Comparison of ENCODE assay signal across 14 mouse cellular contexts in the genomic region with DNA sequence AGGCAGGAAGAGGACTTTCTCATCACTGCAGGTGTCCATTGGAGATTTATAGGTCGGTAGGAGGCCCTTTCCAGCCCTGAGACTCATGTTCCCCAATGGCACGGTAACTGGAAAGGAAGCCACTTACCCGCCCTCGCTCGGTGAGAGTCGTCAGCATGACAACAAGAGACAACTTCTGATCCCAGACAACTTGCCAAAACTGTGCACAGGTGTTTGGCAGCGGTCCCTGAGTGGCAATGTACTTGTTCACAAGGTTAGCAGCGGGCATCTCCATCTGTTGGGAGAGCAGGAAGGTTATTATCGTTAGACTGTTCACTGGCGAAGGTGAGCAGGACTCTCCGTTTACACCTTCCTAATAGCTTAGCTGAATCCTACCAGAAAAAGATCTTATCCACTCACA.
DNase-seq lines count a peak whose midpoint lies in the region; ATAC-seq and TF ChIP-seq lines count a peak whose summit lies in the region.
"Had no signal": no experiment of that assay in that cellular context is flagged by ENCODE, and none has a peak within 500 bp of the region (broad histone marks: within the 10 kb centered on the region; RNA-seq: fewer than 3 reads in every experiment).

No protein-coding gene starts in this region.

- no peak overlapping the region for H3K27ac ChIP-seq in hindbrain, postnatal 0 days
- no peak overlapping the region for H3K27ac ChIP-seq in hindbrain, embryonic 13.5 days
- H3K27ac ChIP-seq: forebrain, embryonic 12.5 days; midbrain, embryonic 12.5 days had no signal

- no peak overlapping the region for H3K9ac ChIP-seq in hindbrain, postnatal 0 days (replicated peaks; ENCODE audit: low read length)
- H3K9ac ChIP-seq in hindbrain, embryonic 13.5 days: no peak overlapping the region
- H3K9ac ChIP-seq: forebrain, embryonic 12.5 days; midbrain, embryonic 12.5 days had no signal

- no peak for ATAC-seq in hindbrain, postnatal 0 days
- no peak for ATAC-seq in hindbrain, embryonic 13.5 days (ENCODE audit: low FRiP score)
- ATAC-seq: hindbrain, embryonic 16.5 days had no signal

- H3K4me2 ChIP-seq in hindbrain, postnatal 0 days (ENCODE audit: low read depth, low read length): no peak overlapping the region
- H3K4me2 ChIP-seq in hindbrain, embryonic 13.5 days: no peak overlapping the region
- H3K4me2 ChIP-seq: forebrain, embryonic 12.5 days; midbrain, embryonic 12.5 days had no signal

- H3K4me3 ChIP-seq in hindbrain, postnatal 0 days (ENCODE audit: low read length): no peak overlapping the region
- no peak overlapping the region for H3K4me3 ChIP-seq in hindbrain, embryonic 13.5 days
- H3K4me3 ChIP-seq: forebrain, embryonic 12.5 days; midbrain, embryonic 12.5 days had no signal

- TF ChIP-seq CTCF in hindbrain, postnatal 0 days (IDR thresholded peaks at IDR 0.05; ENCODE audit: low read depth): no peak
- no peak for TF ChIP-seq CTCF in brain, embryonic 14.5 days (IDR thresholded peaks at IDR 0.05; ENCODE audit: borderline replicate concordance, extremely low read depth, insufficient read depth, insufficient read length)

- no peaks in the 10 kb centered on the region; the same call in 1 of the 2 replicates for H3K36me3 ChIP-seq in hindbrain, postnatal 0 days (ENCODE audit: insufficient read depth, low read length)
- 0 out of 2 replicates have a peak, but pooled peaks cover under 1% of the 10 kb centered on the region for H3K36me3 ChIP-seq in hindbrain, embryonic 13.5 days
- H3K36me3 ChIP-seq: forebrain, embryonic 12.5 days; midbrain, embryonic 12.5 days had no signal

- WGBS in hindbrain, postnatal 0 days: 60% methylated on average over 11 of the region's 11 CpGs
- 83% methylated on average over 11 of the region's 11 CpGs for WGBS in hindbrain, embryonic 13.5 days

- no peaks in the 10 kb centered on the region for H3K9me3 ChIP-seq in hindbrain, postnatal 0 days (ENCODE audit: low read length)
- no peaks in the 10 kb centered on the region for H3K9me3 ChIP-seq in hindbrain, embryonic 13.5 days
- H3K9me3 ChIP-seq: forebrain, embryonic 12.5 days; midbrain, embryonic 12.5 days had no signal

- peak; percentile 70 for DNase-seq in hindbrain, postnatal 0 days (ENCODE audit: low spot score)
- peak; percentile 59 for DNase-seq in brain, embryonic 14.5 days (ENCODE audit: low read depth)
- peak; percentile 39 for DNase-seq in cerebellum, adult 9-10 months
- peak; percentile 63 for DNase-seq in gastrocnemius, postnatal 10 days
- no peak for DNase-seq in spleen, postnatal 36 days (ENCODE audit: low spot score in 2 of 2)
- DNase-seq in right cerebral cortex, postnatal 4 days: no peak
- DNase-seq: heart, adult 11 months; kidney, adult 8-10 months; kidney, postnatal 4 days; thymus, postnatal 4 days had no signal

- H3K4me1 ChIP-seq in hindbrain, postnatal 0 days (ENCODE audit: insufficient read depth, low read length): no peaks in the 10 kb centered on the region
- no peaks in the 10 kb centered on the region for H3K4me1 ChIP-seq in hindbrain, embryonic 13.5 days (replicated peaks)
- H3K4me1 ChIP-seq: midbrain, embryonic 12.5 days had no signal

- TF ChIP-seq POLR2A in brain, embryonic 14.5 days (IDR thresholded peaks at IDR 0.05; ENCODE audit: borderline replicate concordance, extremely low read depth, insufficient read depth, insufficient read length, poor library complexity, severe bottlenecking): no peak

- H3K27me3 ChIP-seq in hindbrain, postnatal 0 days (ENCODE audit: insufficient read depth, low read length): no peaks in the 10 kb centered on the region
- no peaks in the 10 kb centered on the region for H3K27me3 ChIP-seq in hindbrain, embryonic 13.5 days
- H3K27me3 ChIP-seq: forebrain, embryonic 12.5 days; midbrain, embryonic 12.5 days had no signal

Comparison
In these comparisons a context has a peak if more than half of its experiments do, and no peak if none do; other contexts are left out.
1. DNase-seq: peak in hindbrain, postnatal 0 days (single experiment), brain, embryonic 14.5 days (single experiment), cerebellum, adult 9-10 months (single experiment) and gastrocnemius, postnatal 10 days (single experiment); none in spleen, postnatal 36 days (0 of 2) and right cerebral cortex, postnatal 4 days (single experiment).